Mouse (Mus musculus) heart, postnatal 0 days (tissue): ENCODE results near the gene Cib1.

Source experiments
- CTCF ChIP-seq: IDR thresholded peaks from 2 replicates; pipeline ENCODE4 v1.5.1; 2016; ENCODE audit warnings: antibody characterized with exemption, control low read depth, low read depth
- EP300 ChIP-seq: IDR thresholded peaks from 2 replicates; pipeline ENCODE4 v1.6.1; 2016; ENCODE audit warnings: antibody characterized with exemption, low read depth

- TF ChIP-seq CTCF: no peak
- TF ChIP-seq EP300: no peak
Observed at GRCm38 (mm10) chr7:80244851-80245250, 12.2 kb upstream of the Cib1 start.
